Mouse (Mus musculus) hematopoietic multipotent progenitor cell, adult 10-12 weeks (in vitro differentiated cells): ENCODE data around the gene Lnpep. TPM values are rescaled to one million over a fixed set of nuclear protein-coding genes. Genes with fewer than 3 reads are reported as not detected.

ENCODE experiments used
- polyA plus RNA-seq: library from polyadenylated mRNA; stranded (reverse); fragments of >175 nt; gene quantifications from 2 replicates; pipeline ENCODE4 v1.2.3, GENCODE M21; 2012; ENCODE audit warnings: low replicate concordance

Gene Lnpep
- polyA plus RNA-seq: 12.3 and 19.7 TPM in 2 replicates

DNA sequence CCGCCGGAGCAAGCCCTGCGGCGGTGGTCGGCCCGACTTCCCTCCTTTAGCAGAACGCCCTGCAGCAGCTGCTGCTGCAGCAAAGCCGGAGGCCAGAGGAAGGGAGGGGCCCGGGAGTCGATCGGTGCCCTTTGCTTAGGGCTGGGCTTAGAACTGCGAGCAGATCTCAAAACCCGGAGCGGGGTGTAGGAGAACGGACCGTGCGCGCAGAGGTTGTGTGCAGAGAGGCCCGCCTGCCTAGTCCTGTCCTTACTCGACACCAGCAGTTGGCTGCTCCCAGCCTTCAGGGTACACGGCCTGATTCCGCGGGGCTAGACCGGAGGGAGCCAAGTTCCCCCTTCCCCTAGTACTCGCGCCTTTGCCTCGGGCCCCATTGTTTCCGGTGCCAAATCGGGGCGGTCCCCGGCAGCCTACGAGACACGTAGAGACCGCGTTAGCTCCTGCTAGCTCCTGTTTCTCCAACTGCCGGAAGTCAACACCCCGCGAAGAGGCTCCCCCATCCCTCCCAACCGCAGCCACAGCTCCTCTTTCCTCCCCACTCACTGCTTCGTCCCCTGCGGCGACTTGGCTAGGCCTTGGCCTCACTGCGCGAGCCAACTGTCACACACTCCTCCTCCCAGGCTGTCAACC, at the start of gene Lnpep:
Gene Lnpep (minus strand): TSS at position 94 of the 630 bp plus-strand sequence.

Other genes starting within 250 kb of the Lnpep start
- gene Lix1, start 222.4 kb downstream of the Lnpep start, polyA plus RNA-seq: not detected in 2 replicates
- gene Vmn2r90, start 78.7 kb upstream of the Lnpep start, polyA plus RNA-seq: not detected in 2 replicates
- gene Spaca6, start 202.1 kb upstream of the Lnpep start, polyA plus RNA-seq: 5.2 and 5.9 TPM in 2 replicates
- 0.16 TPM in 1 of 2 replicates, not detected in the other for gene Has1, start 230.2 kb upstream of the Lnpep start, polyA plus RNA-seq